Mouse (Mus musculus): ENCODE results near the gene Tlx3.

Tlx3 gene

DNA sequence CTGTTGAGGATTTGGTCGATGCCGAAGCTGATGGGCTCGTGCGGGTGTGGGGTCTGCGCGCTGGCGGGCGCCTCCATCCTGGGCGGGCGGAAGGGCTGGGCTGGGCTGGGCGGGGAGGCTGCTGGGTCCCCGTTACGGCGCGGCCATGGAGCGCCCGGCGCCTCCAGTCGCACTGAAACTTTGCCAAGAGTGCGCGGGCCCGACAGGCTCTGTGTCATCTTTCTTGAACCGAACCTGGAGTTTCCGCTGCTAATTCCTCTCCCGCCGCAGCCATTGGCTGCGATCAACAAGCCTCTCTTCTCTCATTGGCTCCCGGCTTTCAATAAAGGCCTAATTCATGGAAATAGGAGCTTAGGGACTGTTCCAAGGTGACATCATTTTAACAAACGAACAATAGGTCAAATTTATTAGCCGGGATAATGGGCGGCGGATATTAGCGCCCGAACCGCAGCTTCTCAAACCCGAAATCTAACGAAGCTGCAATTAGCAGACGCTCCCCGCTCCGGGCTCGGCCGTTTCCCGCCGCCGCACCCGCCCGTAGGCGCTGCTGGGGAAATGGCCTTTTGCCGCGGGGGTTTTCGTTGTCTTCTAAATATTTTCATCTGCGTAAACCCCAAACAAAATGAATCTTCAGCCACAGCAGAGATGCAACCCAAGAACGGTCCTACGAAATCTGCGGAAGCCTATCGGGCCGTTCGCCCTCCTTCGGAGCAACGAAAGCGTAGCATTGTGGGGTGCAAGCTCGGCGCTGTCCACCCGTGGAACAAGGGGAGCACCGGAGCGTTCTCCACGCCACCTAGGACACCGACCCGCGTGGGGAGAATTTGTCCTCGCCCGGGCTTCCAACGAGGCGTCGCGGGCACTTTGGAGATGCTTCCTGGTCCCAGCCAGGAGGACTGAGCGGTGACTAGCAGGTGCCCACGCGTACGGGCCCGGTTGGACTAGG lies at the start of gene Tlx3:
TSS of gene Tlx3 (minus strand) at position 207 of the 946 bp plus-strand sequence.
- DNase-seq (ENCODE audit: low spot score in 2 of 2), result no peak

GRCm38 (mm10) chr11:33240295-33240694 lies 36.9 kb upstream of the Tlx3 start:
- no peak for DNase-seq (ENCODE audit: low spot score in 2 of 2)

GRCm38 (mm10) chr11:33234134-33234533 lies 30.7 kb upstream of the Tlx3 start:
- DNase-seq (ENCODE audit: low spot score in 2 of 2), result no peak

GRCm38 (mm10) chr11:33232056-33232455 lies 28.7 kb upstream of the Tlx3 start:
- no peak for DNase-seq (ENCODE audit: low spot score in 2 of 2)

DNA sequence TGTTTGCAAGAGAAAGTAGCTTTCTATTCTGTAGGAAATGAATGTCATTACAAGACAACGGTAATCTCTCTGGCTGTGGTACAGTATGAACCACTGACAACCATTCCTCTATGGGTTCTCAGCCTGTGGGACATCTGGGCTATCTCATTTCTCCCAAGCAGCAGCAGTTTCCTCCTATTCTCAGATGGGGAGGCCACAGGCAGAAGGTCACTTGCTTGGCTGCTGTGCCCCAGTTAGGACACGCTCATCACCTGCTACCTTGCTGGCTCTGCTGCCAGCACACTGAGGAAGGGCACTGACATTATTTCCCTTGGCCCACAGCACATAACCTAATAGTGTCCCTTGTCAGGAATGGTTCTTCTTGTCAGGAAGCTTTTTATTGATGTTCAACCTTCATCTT lies 24.8 kb upstream of the Tlx3 start:
- DNase-seq (ENCODE audit: low spot score in 2 of 2), result no peak

- no peak for DNase-seq (ENCODE audit: low spot score in 2 of 2)
These were observed 23.1 kb upstream of the Tlx3 start for GRCm38 (mm10) chr11:33226516-33226915.

DNA sequence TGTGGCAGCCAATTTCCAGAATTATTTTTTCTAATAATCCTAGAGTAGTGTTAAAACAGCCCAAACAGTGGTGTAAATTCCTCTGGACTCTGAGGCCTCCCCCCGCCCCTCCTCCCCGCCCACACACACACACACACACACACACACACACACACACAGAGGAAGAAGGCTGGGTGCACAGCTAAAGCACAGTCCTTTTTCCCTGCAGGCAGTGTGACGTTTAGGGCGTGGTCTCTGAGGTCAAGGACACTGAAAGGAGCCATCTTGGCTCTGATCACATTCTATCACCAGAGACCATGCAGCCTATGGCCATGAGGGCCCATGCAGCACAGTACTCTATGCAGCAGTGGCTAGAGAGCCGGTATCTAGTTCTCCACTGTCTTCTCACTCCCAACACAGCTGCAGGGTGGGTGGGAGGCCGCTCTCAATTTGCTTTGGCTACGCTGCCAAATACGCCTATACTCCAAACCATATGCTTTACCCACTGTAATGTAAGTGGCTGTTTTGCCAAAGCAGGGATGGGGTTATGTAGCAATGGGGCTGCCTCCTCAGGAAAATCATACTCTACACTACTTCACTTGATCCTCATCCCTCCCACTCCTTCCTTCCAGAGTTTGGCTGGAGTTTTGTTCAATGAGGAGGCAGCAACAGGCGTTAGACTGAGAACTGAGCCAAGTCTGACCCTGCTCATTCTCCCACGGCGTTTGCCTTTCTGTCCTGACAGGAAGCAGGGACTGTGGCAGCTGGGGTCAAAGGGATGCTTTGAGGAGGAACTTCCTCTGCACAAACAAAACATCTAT lies 18.4 kb upstream of the Tlx3 start:
- no peak for DNase-seq (ENCODE audit: low spot score in 2 of 2)

DNA sequence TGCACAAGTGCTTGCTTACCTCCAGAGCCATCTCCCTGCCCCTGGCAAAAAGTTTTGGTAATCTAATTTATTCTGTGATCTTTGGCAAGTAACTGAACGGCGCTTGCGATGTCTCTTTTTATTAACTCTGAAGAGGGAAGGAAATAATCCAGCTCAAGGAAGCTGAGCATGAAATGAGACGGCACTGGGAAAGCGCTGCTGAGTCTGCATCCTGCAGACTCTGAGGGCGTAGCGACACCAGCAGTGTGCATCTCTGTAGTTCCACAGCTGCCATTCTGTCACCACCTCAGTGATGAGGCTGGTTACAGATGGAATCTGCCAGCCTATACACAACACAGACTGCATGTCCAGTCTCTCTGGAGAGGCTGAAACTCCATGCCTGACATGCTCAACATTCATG lies 17.4 kb upstream of the Tlx3 start:
- no peak for DNase-seq (ENCODE audit: low spot score in 2 of 2)

- no peak for DNase-seq (ENCODE audit: low spot score in 2 of 2)
These were observed 14.1 kb upstream of the Tlx3 start for GRCm38 (mm10) chr11:33217384-33218079.

GRCm38 (mm10) chr11:33207411-33207810 lies 4.0 kb upstream of the Tlx3 start:
- no peak for DNase-seq (ENCODE audit: low spot score in 2 of 2)

DNA sequence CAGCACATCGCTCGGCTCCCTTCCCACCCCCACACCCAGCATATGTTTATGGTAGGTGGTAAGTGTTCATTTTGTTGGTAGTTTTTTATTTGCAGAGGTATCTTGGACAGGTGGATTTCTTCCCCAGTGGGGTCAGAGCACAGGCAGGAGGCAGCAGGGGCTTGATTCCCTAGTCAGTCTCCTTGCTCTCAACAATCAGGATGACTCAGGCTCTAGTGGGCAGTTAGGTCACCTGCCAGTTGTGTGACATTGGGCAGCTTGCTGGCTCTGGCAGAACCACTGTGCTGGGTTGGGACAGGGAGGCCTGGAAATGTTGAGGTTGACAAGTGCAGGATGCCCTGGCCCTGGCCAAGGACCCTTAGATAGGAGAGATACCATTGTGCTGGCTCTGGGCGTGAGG lies 1.6 kb upstream of the Tlx3 start:
- no peak for DNase-seq (ENCODE audit: low spot score in 2 of 2)

- DNase-seq (ENCODE audit: low spot score in 2 of 2), result no peak
These were observed 928 bp upstream of the Tlx3 start for GRCm38 (mm10) chr11:33204329-33204705.

GRCm38 (mm10) chr11:33202972-33203371 lies 417 bp downstream of the Tlx3 start:
- DNase-seq (ENCODE audit: low spot score in 2 of 2), result no peak

GRCm38 (mm10) chr11:33202296-33202695 lies 1.1 kb downstream of the Tlx3 start:
- DNase-seq (ENCODE audit: low spot score in 2 of 2), result no peak

DNA sequence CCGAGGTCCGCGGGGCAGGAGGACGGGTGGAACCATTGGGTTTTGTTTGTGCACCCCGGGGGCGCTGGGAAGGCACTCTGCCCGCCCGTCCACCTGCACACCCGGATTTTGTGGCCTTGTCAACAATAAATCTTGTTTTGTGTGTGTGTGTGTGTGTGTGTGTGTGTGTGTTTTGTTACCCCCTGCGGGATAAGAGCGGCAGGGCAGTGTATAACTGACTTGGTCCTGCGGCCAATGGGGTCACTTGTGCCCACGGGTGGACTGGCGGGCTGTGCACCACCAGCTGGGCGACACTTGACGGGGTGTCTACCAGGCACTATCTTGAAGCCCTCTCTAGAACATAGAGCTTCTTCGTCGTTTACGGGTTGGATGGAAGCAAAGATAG lies 1.8 kb downstream of the Tlx3 start:
- peak in 1 of 2 experiments; percentile 8 for DNase-seq (ENCODE audit: low spot score in 2 of 2)

DNA sequence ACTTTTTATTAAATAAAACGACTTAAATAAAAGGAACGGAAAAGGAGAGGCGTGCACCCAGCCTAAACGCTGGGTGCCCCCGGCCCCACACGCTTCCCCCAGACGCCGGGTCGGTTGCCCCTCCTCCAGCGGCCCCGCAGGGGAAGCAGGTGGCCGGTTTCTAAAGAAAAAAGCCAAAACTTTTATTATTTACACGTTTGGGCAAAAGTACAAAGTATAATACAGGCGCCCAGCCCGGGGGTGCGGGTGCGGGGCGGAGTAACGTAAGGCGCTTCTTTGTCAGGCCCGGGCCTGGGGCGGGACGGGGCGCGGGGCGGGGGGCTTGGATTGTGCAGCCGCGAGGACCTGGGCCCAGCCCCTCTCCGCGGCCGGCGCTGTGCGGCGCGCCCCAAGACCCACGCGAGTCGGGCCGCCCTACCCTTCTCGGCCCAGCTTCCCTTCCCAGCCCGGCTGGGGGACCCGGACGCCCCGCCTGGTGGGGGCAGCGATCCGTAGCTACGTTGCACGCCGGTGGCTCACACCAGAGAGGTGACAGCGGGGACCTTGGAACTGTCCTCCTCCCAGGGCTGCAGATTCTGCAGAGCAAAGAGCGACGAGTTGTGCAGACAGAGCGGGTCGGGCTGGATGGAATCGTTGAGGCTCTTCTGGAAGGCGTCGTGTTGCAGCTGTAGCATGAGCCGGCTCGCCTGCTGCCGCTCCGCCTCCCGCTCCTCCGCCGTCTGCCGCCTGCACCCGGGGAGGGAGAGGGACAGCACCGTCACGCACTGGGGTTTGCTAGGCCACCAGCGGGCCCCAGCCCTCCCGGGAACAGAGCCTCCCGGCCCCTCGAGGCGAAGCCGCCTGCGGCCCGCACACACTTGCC lies 2.4 kb downstream of the Tlx3 start:
- peak; percentile 7 to 19 for DNase-seq (ENCODE audit: low spot score in 2 of 2)

- DNase-seq (ENCODE audit: low spot score in 2 of 2), result no peak
These were observed 3.3 kb downstream of the Tlx3 start for GRCm38 (mm10) chr11:33199906-33200763.

DNA sequence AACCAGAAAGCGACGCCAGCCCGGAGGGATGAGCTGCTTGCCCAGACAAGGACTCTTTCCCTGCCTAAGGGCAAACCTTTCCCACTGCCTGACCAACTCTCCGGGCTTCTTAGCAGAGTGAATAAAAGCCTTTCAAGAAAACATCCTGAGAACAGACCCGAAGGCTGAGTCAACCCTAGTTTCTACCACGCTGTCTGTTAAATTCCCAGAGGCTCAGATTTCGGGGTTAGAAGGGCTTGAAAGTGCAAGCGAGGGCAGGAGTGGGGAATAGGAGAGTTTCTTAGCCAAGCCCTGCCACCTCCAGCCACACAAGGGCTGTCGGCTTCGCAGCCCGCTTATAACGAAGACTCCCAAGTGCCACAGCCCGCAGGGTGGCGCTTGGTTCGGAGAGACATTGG lies 4.3 kb downstream of the Tlx3 start:
- DNase-seq (ENCODE audit: low spot score in 2 of 2), result no peak

DNA sequence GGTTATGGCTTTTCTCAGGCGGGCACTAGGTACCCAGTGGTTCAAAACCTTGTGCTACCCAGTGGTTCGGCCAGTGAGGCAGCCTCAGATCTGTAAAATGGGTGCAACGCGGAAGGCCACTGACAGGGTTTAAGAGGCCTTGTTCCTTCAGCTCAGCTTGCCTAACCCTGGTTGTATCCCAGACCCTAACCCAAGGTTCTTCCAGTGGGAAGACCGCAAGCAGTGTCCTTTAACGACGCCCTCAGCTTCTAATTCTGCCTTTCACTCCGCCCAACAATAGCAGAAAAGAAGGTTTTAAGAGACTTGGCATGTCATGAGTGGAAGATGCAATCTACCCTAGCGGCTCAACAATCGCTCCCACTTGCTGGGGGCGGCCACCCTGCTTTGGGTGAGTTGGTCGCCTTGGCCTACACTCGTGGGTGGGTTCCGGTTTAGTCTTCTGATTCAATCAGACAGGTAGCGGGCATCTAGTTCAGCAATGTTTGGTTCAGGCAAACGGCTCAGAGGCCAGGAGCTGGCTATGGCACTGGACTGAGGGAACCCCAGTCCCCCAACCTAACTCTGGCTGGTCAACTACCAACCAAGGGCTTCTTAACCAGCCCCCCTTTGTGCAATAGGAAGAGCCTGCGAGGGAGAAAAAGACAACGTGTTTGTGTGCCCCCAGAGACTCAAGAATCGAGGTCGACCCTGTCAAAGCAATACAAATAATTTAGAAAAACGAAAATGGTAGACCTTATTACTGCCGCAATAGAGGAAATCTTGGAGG lies 4.9 kb downstream of the Tlx3 start:
- no peak for DNase-seq (ENCODE audit: low spot score in 2 of 2)

- DNase-seq (ENCODE audit: low spot score in 2 of 2), result no peak
These were observed 5.7 kb downstream of the Tlx3 start for GRCm38 (mm10) chr11:33197673-33198072.

Measured in spleen, postnatal 10 days (tissue).